Mouse (Mus musculus) T-cell, adult 2 months (primary cell): ENCODE data around the gene Cpm.
"Not testable (repeated sequence)": the region's sequence is repeated elsewhere in the genome, so short reads cannot be mapped to it uniquely, and the experiment has no call there.

Experiments used
- DNase-seq: peaks from one replicate; pipeline ENCODE4 v3.0.0; 2022; ENCODE audit warnings: low spot score

Gene Cpm

GRCm38 (mm10) chr10:117629169-117629971 is at the start of gene Cpm:
Cpm (plus strand) TSS chr10:117629500.
- DNase-seq: peak; percentile 64

GRCm38 (mm10) chr10:117579771-117580284 is 49.5 kb upstream of the Cpm start:
- no peak for DNase-seq

GRCm38 (mm10) chr10:117580405-117580804 is 48.9 kb upstream of the Cpm start:
- no peak for DNase-seq

- no peak for DNase-seq
These were observed 48.1 kb upstream of the Cpm start for GRCm38 (mm10) chr10:117581007-117581752.

- no peak for DNase-seq
These were observed 47.6 kb upstream of the Cpm start for GRCm38 (mm10) chr10:117581753-117582062.

- no peak for DNase-seq
These were observed 45.9 kb upstream of the Cpm start for GRCm38 (mm10) chr10:117583155-117584061.

- no peak for DNase-seq
These were observed 45.2 kb upstream of the Cpm start for GRCm38 (mm10) chr10:117584102-117584501.

GRCm38 (mm10) chr10:117584566-117585515 is 44.5 kb upstream of the Cpm start:
- no peak for DNase-seq

GRCm38 (mm10) chr10:117585600-117586299 is 43.5 kb upstream of the Cpm start:
- no peak for DNase-seq

- DNase-seq: no peak
These were observed 42.4 kb upstream of the Cpm start for GRCm38 (mm10) chr10:117586859-117587258.

- DNase-seq: no peak
These were observed 42.0 kb upstream of the Cpm start for GRCm38 (mm10) chr10:117587335-117587734.

- DNase-seq: not testable (repeated sequence)
These were observed 40.7 kb upstream of the Cpm start for GRCm38 (mm10) chr10:117588416-117589143.

GRCm38 (mm10) chr10:117589144-117589940 is 40.0 kb upstream of the Cpm start:
- no peak for DNase-seq

GRCm38 (mm10) chr10:117590331-117591301 is 38.7 kb upstream of the Cpm start:
- DNase-seq: no peak

- DNase-seq: no peak
These were observed 37.5 kb upstream of the Cpm start for GRCm38 (mm10) chr10:117591766-117592165.

GRCm38 (mm10) chr10:117592306-117593040 is 36.8 kb upstream of the Cpm start:
- DNase-seq: no peak

GRCm38 (mm10) chr10:117593041-117593570 is 36.2 kb upstream of the Cpm start:
- no peak for DNase-seq
